Mouse (Mus musculus) liver, embryonic 14.5 days (tissue): Measurements from ENCODE around the gene Osbp2. TPM values are rescaled to one million over a fixed set of nuclear protein-coding genes. Genes with fewer than 3 reads are reported as not detected.

Source experiments
- ATAC-seq: fragments of 200-750 bp; cut with Nextera tagmentation; 2 replicates; pipeline ENCODE4 v1.8.0; 2017; ENCODE audit warnings: moderate number of reproducible peaks, mild to moderate bottlenecking, moderate library complexity; ENCODE audit not compliant: insufficient read depth
- DNase-seq, 3 experiments: peaks; one replicate each; pipeline ENCODE4 v3.0.0-alpha.2; 2012 to 2013; ENCODE audit warnings: low read depth in 3 of 3, low spot score in 3 of 3
- H3K27ac ChIP-seq: fragments of 300-500 bp; sonication (generic); 2 replicates; pipeline ENCODE4 v1.5.1; 2014; ENCODE audit warnings: moderate library complexity, mild to moderate bottlenecking, control low read depth, inconsistent platforms
- H3K27me3 ChIP-seq: fragments of 300-500 bp; sonication (generic); 2 replicates; pipeline ENCODE4 v1.6.1; 2014; ENCODE audit warnings: mild to moderate bottlenecking, low read length, moderate library complexity; ENCODE audit not compliant: control insufficient read depth, insufficient read depth
- H3K36me3 ChIP-seq: fragments of 300-500 bp; sonication (generic); replicated peaks from 2 replicates; pipeline ENCODE4 v1.6.1; 2014; ENCODE audit warnings: low read depth; ENCODE audit not compliant: control insufficient read depth, insufficient read depth
- H3K4me1 ChIP-seq, 2 experiments: fragments of 200-500 bp in 1 of 2; fragments of 300-500 bp in 1 of 2; sonication (generic) in 1 of 2; replicated peaks; 2 replicates each; pipeline ENCODE4 v1.6.1; 2012 to 2014; ENCODE audit warnings: antibody characterized with exemption in 1 of 2, inconsistent platforms in 1 of 2, low read length in 1 of 2; ENCODE audit not compliant: control insufficient read depth in 2 of 2, insufficient read depth in 2 of 2
- H3K4me2 ChIP-seq: fragments of 300-500 bp; sonication (generic); 2 replicates; pipeline ENCODE4 v1.6.1; 2014; ENCODE audit warnings: low read depth, mild to moderate bottlenecking, control low read depth, moderate library complexity
- H3K4me3 ChIP-seq, 2 experiments: fragments of 200-500 bp in 1 of 2; fragments of 300-500 bp in 1 of 2; sonication (generic) in 1 of 2; 2 replicates each; pipeline ENCODE4 v1.5.1; 2012 to 2014; ENCODE audit warnings: low read depth in 2 of 2, low read length in 2 of 2, mild to moderate bottlenecking in 2 of 2, control low read depth in 1 of 2, inconsistent platforms in 1 of 2, moderate library complexity in 1 of 2; ENCODE audit not compliant: insufficient read depth in 1 of 2
- H3K9ac ChIP-seq: fragments of 300-500 bp; sonication (generic); replicated peaks from 2 replicates; pipeline ENCODE4 v1.6.1; 2014; ENCODE audit warnings: mild to moderate bottlenecking, control low read depth, moderate library complexity
- H3K9me3 ChIP-seq: fragments of 300-500 bp; sonication (generic); 2 replicates; pipeline ENCODE4 v1.6.1; 2016; ENCODE audit warnings: low read length, mixed read lengths; ENCODE audit not compliant: control insufficient read depth
- CTCF ChIP-seq: IDR thresholded peaks from 2 replicates; pipeline ENCODE4 v1.5.1; 2016; ENCODE audit warnings: antibody characterized with exemption, low read depth, control low read depth
- EP300 ChIP-seq: IDR thresholded peaks from 2 replicates; pipeline ENCODE4 v1.6.1; 2016; ENCODE audit warnings: antibody characterized with exemption, low read depth
- WGBS: fragments of 180-500 bp; shearing (Covaris S2); extraction: QIAGEN DNeasy Blood & Tissue Kit; methylation state at CpG from one replicate; pipeline ENCODE4 v1.1.7; 2014; ENCODE audit not compliant: insufficient replicate concordance; 5-methylcytosine and 5-hydroxymethylcytosine counted together
- polyA plus RNA-seq, 2 experiments: library from polyadenylated mRNA; depleted of rRNA in 1 of 2; stranded (reverse) in 1 of 2; unstranded in 1 of 2; fragments of >200 nt; fragmentation: Nextera tagmentation in 1 of 2; extraction: Ambion mirVana in 1 of 2; gene quantifications; 2 replicates each; pipeline versions ENCODE4 v1.2.1 to v1.2.3; 2012 to 2014

Gene Osbp2
- polyA plus RNA-seq, 2 experiments, result 0.03 to 0.18 TPM

- Histone ChIP-seq H3K9ac (no peak overlapping the region), H3K4me2 (no peak overlapping the region), H3K4me3 (no peak overlapping the region), H3K27me3 (no peaks in the 10 kb centered on the region), H3K4me1 (no peaks in the 10 kb centered on the region), H3K27ac (no peak overlapping the region), H3K9me3 (no peaks in the 10 kb centered on the region), H3K36me3 (peaks cover 46% of the 10 kb centered on the region)
- WGBS, result 72% methylated on average over 5 of the region's 5 CpGs
- DNase-seq, result no peak
- ATAC-seq, result no peak
- TF ChIP-seq EP300 (no peak), CTCF (no peak)
Measured at GRCm38 (mm10) chr11:3676423-3676822, 187.3 kb downstream of the Osbp2 start.

DNA sequence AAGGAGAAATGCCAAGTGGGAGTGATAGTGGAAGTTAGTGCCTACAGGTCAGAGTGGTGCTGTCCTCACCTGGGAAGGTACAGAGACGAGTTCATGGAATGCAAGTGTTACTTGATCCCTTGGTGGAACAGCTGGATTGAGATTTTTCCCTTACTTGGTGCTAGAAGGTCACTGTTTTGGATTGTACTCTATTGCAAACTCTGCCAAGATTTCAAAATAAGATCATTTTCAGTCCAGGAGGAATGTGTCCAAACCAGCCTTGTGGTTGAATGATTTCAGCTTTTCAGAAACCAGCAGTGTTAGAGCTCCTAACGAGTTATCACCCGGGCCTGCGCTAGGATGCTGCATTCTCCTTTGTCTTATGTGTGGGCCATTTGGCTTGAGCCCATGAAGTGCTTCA, 189.2 kb downstream of the Osbp2 start:
- H3K36me3 ChIP-seq, result peaks cover 34% of the 10 kb centered on the region
- no peak for ATAC-seq
- TF ChIP-seq CTCF (no peak), EP300 (no peak)

GRCm38 (mm10) chr11:3671000-3671628, 192.6 kb downstream of the Osbp2 start:
- H3K4me1 ChIP-seq, result no peaks in the 10 kb centered on the region
- no peak for TF ChIP-seq EP300
- TF ChIP-seq CTCF, result no peak
- ATAC-seq, result no peak
- no peak overlapping the region for H3K4me3 ChIP-seq
- no peak for DNase-seq
- peaks cover 20% of the 10 kb centered on the region for H3K36me3 ChIP-seq
- no peak overlapping the region for H3K27ac ChIP-seq
- H3K27me3 ChIP-seq, result no peaks in the 10 kb centered on the region
- H3K4me2 ChIP-seq, result no peak overlapping the region
- no peaks in the 10 kb centered on the region for H3K9me3 ChIP-seq
- WGBS, result 79% methylated on average over 1 of the region's 1 CpGs
- H3K9ac ChIP-seq, result no peak overlapping the region

More for the DNA sequence above, 189.2 kb downstream of the Osbp2 start:
- H3K27ac ChIP-seq, result no peak overlapping the region
- no peaks in the 10 kb centered on the region for H3K27me3 ChIP-seq
- no peak overlapping the region for H3K4me3 ChIP-seq
- no peak overlapping the region for H3K9ac ChIP-seq
- no peaks in the 10 kb centered on the region for H3K4me1 ChIP-seq
- 74% methylated on average over 4 of the region's 4 CpGs for WGBS
- DNase-seq, result no peak
- H3K9me3 ChIP-seq, result no peaks in the 10 kb centered on the region
- H3K4me2 ChIP-seq, result no peak overlapping the region

DNA sequence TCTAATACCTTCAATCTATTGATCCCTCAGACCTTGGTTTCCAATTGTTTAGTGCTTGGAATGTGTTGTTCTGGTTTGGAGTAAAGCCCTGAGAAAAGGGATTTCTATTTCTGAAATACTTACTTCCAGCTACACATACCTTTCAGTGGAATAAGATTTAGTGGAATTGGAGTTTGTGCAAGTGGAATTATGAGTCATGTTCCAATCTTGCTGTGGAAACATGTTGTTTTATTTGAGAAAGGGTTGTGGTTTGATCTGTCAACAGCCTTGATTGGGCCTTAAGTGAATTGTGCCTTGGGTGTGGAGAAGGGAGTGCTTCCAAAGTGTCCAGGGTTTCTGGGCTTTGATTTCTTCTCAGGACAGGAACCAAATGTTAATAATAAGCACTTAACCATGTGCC, 193.9 kb downstream of the Osbp2 start:
- Histone ChIP-seq H3K27ac (no peak overlapping the region), H3K9ac (no peak overlapping the region), H3K4me1 (no peaks in the 10 kb centered on the region), H3K4me2 (no peak overlapping the region), H3K36me3 (peaks cover 14% of the 10 kb centered on the region), H3K27me3 (no peaks in the 10 kb centered on the region), H3K4me3 (no peak overlapping the region), H3K9me3 (no peaks in the 10 kb centered on the region)
- no peak for DNase-seq
- no peak for TF ChIP-seq EP300
- TF ChIP-seq CTCF, result no peak
- no peak for ATAC-seq

DNA sequence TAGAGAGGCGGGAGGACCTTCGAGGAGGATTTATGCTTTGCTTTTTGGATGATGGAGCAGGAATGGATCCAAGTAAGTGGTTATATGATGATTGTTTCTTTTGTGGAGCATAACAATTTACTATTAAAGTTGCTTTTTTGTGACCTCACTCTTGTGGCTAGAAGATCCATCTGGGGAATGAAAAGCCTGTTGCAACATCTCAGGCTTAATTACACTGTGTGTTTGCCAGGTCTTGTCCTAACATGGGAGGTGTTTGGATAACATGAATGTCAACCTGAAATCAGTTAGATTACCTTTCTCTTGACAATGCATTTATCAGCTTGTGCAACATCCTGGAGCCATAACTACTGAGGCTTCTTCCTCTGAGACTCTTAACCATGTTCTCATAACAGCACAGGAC, 194.9 kb downstream of the Osbp2 start:
- H3K9ac ChIP-seq, result no peak overlapping the region
- 67% methylated on average over 2 of the region's 2 CpGs for WGBS
- H3K27ac ChIP-seq, result no peak overlapping the region
- H3K4me3 ChIP-seq, result no peak overlapping the region
- no peaks in the 10 kb centered on the region for H3K9me3 ChIP-seq
- no peak overlapping the region for H3K4me2 ChIP-seq
- H3K4me1 ChIP-seq, result no peaks in the 10 kb centered on the region
- TF ChIP-seq EP300, result no peak
- no peak for TF ChIP-seq CTCF
- H3K27me3 ChIP-seq, result no peaks in the 10 kb centered on the region
- no peak for DNase-seq
- peaks cover 14% of the 10 kb centered on the region for H3K36me3 ChIP-seq
- ATAC-seq, result no peak
